Mouse (Mus musculus) left cerebral cortex, adult 2 months (tissue): ENCODE measurements around the gene Gpr18. TPM values are rescaled to one million over a fixed set of nuclear protein-coding genes. Genes with fewer than 3 reads are reported as not detected.

Experiments
- DNase-seq, 2 experiments: peaks; one replicate each; pipeline ENCODE4 v3.0.0; 2021 to 2022; ENCODE audit warnings: low spot score in 2 of 2, mixed read lengths in 1 of 2; ENCODE audit errors: extremely low spot score in 1 of 2
- H3K27ac ChIP-seq: fragments of 200-600 bp; 2 replicates; pipeline ENCODE4 v1.8.1; 2022
- H3K4me3 ChIP-seq: fragments of 200-600 bp; 2 replicates; pipeline ENCODE4 v1.8.1; 2022
- CTCF ChIP-seq: fragments of 200-600 bp; IDR thresholded peaks from 2 replicates; pipeline ENCODE4 v1.8.1; 2022; ENCODE audit warnings: antibody characterized with exemption, mild to moderate bottlenecking, moderate library complexity
- intact Hi-C: fragments of 180-260 bp; cut with DNase I; formaldehyde crosslinking; loops from one replicate; pipeline ENCODE4 v1.15.1; 2025
- total RNA-seq, 2 experiments: library from RNA; stranded (reverse); gene quantifications; 2 replicates each; pipeline ENCODE4 v1.2.3; 2021

The Gpr18 gene
- total RNA-seq, 2 experiments from 2014 or later: not detected

DNA sequence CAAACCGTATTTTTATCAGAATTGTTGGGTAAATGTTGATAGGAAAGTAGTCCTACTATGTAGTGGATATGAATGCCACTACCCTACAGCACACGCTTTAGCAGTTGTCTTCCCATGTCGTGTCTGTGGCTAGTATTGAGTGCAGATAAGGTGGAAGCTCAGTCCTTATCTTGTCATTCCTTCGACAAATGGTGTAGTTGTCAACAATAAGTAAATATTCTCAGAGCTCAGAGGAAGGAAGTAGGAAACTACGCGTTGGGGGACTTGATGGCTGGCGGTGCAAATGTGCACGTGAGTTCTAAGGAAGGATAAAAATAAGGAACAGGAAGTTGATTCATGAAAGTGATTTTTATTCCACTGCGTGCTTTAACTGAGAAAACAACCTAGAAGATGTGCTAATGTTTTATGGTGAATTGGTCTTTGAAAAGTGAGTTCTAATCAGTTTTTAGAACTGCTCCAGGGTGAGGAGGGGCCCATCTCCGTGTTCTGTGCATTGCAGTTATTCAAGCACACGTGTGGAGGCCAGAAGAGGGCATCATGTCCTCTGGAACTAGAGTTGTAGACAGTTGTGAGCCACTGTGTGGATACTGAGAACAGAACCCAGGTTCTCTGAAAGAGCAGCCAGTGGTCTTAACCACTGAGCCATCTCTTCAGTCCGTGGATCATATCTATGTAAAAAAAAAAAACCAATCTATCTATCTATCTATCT lies 13.8 kb upstream of the Gpr18 start:
- H3K27ac ChIP-seq: no peak overlapping the region
- no peak for TF ChIP-seq CTCF
- H3K4me3 ChIP-seq: no peak overlapping the region
- DNase-seq: no peak
- intact Hi-C loops: loop anchor here (5.0 kb wide), 1 partner anchor 198 kb away; no protein-coding TSS in a partner anchor

DNA sequence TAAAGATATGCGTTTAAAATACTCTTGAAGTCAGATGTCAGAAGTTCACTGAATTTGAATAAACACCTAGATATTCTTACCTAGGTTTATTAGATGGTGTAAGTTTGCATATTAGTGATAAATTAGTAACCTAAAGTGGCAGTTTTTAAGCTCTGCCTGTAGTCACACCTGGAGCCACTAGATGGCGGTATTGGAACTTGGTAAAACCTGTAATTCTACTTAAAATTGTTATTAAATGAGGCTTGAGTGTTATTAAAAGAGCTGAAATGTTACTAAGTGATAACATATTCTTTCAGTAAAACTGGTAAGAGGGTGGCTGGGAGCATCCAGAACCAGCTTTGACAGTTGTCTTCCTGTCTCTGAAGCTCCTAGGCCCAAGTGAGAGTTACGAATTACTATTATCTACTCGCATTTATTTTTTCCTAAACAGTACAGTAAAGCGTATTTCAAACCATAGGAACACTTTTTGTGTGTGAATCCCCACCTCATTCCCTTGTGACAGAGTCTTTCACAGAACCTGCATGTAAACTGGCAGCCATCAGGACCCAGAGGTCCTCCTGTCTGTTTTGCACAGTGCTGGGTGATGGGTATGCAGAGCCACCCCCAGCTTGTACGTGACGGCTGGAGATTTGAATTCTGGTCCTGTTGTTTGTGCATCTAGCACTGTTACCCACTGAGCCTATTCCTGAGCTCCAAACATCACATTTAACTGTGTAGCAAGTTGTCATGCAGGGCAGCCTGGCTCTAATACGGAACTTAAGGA lies 13.0 kb upstream of the Gpr18 start:
- no peak overlapping the region for H3K4me3 ChIP-seq
- peak; percentile 33 to 39 for DNase-seq
- peak; percentile 88 for TF ChIP-seq CTCF
- H3K27ac ChIP-seq: no peak overlapping the region
- intact Hi-C loops: loop anchor here (1.0 to 5.0 kb wide), 2 partner anchors 132 to 199 kb away; no protein-coding TSS in a partner anchor

DNA sequence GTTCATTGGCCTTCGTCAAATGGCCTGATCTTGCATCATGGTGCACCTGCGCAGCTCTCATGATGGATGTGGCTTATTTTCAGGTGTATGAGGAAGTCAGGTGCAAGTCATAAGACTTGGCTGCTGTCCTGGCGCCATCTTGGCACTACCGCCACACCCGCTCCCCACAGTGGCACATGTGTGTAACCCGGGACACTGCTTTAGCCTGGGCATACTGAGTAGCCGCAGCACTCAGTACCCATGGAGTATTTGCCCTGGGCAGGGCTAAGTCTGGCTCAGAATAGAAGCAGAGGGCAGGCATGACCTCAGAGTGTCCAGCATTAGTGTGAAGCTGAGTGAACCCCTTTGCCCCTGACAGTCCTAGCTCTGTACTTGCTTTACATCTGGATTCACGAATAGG lies 11.9 kb upstream of the Gpr18 start:
- DNase-seq: no peak
- intact Hi-C loops: loop anchor here (5.0 kb wide), 1 partner anchor 200 kb away; no protein-coding TSS in a partner anchor
- no peak overlapping the region for H3K4me3 ChIP-seq
- no peak for TF ChIP-seq CTCF
- H3K27ac ChIP-seq: no peak overlapping the region

DNA sequence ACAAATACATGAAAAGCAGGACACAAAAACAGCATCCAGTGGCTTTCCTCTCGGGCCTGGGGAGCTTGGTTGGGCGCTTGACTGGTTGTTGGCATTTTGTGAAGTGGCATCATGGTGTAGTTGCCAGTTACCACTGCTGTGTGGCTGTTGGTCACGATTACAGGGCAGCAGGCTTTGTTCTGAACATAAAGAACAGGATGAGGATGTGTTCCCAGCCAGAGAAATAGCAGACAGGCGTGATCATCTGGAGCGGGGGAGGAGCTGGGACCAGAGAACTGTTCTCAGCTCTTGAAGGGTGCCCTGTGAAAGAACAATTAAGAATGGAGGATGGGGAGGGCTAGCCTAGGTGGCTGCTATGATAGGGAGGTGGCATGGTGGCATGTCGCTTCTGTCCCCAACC lies 11.3 kb upstream of the Gpr18 start:
- Histone ChIP-seq H3K4me3 (no peak overlapping the region), H3K27ac (no peak overlapping the region)
- intact Hi-C loops: loop anchor here (5.0 kb wide), 1 partner anchor 200 kb away; no protein-coding TSS in a partner anchor
- DNase-seq: no peak
- TF ChIP-seq CTCF: no peak

DNA sequence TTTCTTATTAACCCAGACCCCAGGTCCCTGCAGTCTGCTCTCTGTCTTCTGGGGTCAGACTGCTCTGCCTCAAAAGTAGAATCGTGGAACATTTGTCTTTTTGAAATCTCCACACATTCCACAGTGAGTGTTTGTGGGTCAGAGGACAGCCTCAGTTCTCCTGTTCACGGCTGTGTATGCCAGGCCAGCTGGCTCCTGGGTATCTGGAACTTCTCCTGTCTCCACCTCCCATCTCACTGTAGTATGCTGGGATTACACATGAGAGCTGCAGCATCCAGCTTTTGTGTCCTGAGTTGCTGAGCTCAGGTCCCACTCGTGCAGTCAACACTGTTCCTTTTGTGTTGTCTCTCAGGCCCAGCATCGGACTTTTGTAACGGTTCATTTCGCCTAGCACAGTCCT lies 9.3 kb upstream of the Gpr18 start:
- Histone ChIP-seq H3K4me3 (no peak overlapping the region), H3K27ac (no peak overlapping the region)
- no peak for TF ChIP-seq CTCF
- intact Hi-C loops: loop anchor here (5.0 kb wide), 2 partner anchors 202 to 338 kb away; no protein-coding TSS in a partner anchor
- DNase-seq: no peak

DNA sequence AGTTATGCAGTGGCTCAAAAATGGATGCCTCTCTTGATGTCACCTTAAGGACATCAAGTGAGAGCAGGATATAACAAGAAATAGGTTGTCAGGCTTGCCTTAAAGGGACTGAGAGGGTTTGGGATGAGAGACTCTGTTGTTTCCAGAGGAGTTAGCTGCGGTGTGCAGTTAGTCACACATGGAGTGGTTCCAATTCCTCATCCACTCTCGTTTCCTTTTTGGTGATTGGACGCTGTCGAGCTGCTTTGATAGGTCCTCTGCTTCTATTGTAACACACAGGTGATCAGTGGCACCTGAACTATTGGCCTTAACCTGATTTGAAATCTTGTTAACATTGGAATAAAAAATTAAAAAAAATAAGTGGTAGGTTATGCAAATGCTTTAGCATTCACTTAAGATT lies 7.2 kb upstream of the Gpr18 start:
- Histone ChIP-seq H3K4me3 (no peak overlapping the region), H3K27ac (no peak overlapping the region)
- intact Hi-C loops: loop anchor here (5.0 kb wide), 1 partner anchor 335 kb away; no protein-coding TSS in a partner anchor
- no peak for TF ChIP-seq CTCF
- no peak for DNase-seq

DNA sequence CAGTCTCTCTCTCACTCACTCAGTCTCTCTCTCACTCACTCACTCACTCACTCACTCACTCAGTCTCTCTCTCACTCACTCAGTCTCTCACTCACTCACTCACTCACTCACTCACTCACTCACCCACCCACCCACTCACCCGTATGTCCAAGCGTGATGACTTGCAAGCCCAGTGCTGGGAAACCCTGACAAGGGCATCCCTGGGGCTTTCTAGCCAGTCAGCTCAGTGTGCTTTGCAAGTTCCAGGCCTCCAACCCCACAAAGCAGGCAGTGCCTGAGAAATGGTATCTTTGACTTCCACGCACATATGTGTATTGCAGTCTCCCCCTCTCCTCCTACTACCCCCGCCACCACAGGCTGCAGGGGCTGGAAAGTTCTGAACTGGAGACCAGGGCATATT lies 6.4 kb upstream of the Gpr18 start:
- H3K4me3 ChIP-seq: no peak overlapping the region
- H3K27ac ChIP-seq: no peak overlapping the region
- no peak for TF ChIP-seq CTCF
- DNase-seq: no peak
- intact Hi-C loops: loop anchor here (5.0 kb wide), 1 partner anchor 335 kb away; no protein-coding TSS in a partner anchor

DNA sequence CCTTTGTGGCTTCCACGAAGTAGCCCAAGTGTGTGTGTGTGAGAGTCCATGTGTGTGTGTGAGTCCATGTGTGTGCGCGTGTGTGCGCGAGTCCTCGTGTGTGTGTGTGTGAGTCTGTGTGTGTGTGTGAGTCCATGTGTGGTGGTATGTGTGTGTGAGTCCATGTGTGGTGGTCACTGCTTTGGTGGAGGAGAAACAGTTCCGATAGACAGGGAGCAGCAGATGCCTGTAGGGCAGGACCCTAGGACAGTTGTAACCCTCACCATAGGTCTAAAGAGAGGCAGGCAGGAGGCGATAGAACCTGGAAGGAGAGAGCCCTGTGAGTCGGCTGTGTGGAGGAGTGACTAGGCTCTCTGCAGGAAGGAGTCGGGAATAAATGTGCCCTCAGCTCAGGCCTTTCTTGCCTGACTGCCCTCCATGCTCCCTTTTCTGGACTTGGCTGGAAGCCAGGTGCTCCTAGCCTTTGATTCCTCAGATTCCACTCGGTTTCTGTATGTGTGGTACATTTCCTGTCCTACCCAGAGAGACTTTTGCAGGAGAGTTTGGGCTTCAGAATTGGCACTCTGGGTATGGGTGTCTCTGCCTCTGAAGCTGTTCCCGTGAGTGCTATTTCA lies 5.0 kb upstream of the Gpr18 start:
- no peak overlapping the region for H3K27ac ChIP-seq
- no peak for TF ChIP-seq CTCF
- no peak for DNase-seq
- intact Hi-C loops: loop anchor here (1.0 to 5.0 kb wide), 2 partner anchors 55 to 333 kb away; no protein-coding TSS in a partner anchor
- no peak overlapping the region for H3K4me3 ChIP-seq

DNA sequence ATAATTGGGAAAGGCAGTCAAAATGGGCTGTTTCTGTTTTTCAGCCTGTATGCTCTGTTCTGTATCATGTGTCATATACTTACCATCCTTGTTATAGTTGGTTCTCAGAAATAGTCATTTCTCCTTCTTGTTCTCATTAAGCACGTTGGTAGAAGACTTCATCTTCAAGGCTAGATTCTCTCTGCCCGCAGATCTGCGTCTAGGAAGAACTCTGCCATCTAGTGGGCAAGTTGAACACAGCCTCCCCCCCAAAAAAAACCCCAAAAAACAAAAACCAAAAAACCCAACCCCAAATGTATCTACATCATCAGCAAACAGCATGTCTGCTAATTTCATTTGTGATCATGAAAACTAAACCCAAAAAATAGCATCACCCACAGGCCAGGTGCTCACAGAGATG lies 4.2 kb upstream of the Gpr18 start:
- H3K4me3 ChIP-seq: no peak overlapping the region
- intact Hi-C loops: loop anchor here (1.0 to 5.0 kb wide), 2 partner anchors 54 to 332 kb away; no protein-coding TSS in a partner anchor
- no peak overlapping the region for H3K27ac ChIP-seq
- no peak for DNase-seq
- TF ChIP-seq CTCF: peak; percentile 77

DNA sequence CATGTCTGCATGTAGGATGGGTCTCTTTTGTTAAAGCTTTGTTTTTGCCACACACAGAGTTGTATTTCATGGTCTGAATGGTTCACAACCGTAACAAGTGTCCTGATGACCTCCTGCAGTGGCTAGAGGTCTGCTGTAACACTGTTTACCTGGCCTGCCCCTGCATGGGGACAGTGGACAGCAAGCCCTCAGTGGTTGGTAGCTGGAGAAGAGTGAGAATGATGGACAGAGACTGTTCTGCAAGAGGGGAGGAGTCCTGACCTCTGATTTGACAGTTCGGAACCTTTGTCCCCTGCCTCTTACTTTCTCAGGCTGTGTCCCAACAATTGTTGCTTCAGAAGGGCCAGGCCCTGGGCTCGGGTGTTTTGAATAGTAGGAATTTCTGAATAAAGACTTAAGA lies 2.7 kb upstream of the Gpr18 start:
- Histone ChIP-seq H3K4me3 (no peak overlapping the region), H3K27ac (no peak overlapping the region)
- intact Hi-C loops: no loop called here
- TF ChIP-seq CTCF: no peak
- no peak for DNase-seq

DNA sequence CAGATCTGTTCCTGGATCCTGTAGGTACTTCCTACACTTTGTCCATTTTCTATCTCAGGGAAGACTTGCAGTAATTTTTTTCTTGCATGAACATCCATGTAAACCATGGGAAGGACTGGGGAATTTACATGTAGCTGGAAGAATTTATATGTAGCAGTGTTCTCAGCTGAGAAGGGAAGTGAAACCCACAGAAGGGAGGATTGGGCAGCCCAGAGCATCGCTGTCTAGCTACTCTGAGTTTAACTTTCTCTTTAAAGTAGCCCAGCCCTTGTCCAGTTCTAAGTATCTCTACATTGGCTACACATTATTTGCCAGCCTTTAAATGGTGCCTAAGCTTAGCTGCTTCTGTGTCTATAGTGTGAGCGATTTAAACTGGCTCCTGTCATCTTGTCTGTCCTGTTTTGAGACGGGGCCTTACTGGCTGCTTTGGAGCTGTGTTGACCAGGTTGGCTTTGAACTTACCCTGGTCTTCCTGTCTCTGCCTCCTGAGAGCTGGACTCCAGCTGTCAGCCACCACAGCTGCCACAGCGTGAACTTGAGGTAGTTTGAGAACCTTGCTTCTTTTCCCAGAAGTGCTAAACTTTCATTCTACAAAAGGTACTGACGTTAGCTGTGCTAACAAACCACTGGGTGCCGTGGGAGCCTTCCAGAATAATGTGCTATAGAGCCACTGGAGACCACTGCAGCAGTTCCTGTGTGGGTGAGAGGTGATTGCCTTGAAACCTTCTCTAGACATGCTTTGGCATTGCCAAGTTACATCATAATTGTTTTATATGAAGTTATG lies 922 bp upstream of the Gpr18 start:
- no peak for TF ChIP-seq CTCF
- no peak for DNase-seq
- Histone ChIP-seq H3K4me3 (no peak overlapping the region), H3K27ac (no peak overlapping the region)
- intact Hi-C loops: no loop called here
